Mouse (Mus musculus) skeletal muscle tissue, adult 2 months (tissue): Measurements from ENCODE around the gene Plekhs1.
A peak's percentile ranks its signal among the peaks of the same experiment; 100 is the strongest.

Experiments
- DNase-seq: peaks from one replicate; pipeline ENCODE4 v3.0.0-alpha.2; 2012; ENCODE audit warnings: low read depth, low spot score

Plekhs1 gene

GRCm38 (mm10) chr19:56461522-56462101, at the start of gene Plekhs1:
Plekhs1 (plus strand) TSS chr19:56461640.
- DNase-seq = no peak

DNA sequence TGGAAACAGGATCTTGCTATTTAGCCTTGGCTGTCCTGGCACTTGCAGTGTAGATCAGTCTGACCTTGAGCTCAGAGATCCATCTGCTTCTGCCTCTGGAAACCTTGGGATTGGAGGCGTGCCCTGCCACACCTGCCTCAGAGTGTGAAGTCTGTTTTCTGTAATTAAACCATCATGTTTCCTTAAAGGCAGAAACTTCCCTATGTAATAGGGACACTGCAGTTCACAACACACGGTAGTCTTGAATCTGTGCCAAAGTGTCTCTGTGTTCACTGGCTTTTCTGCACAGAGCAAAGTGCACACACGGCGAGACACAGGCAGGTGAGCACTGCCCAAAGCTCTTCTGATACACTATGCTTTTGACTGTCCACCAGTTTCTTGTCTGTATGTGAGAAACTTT, 43.0 kb upstream of the Plekhs1 start:
- DNase-seq = no peak

DNA sequence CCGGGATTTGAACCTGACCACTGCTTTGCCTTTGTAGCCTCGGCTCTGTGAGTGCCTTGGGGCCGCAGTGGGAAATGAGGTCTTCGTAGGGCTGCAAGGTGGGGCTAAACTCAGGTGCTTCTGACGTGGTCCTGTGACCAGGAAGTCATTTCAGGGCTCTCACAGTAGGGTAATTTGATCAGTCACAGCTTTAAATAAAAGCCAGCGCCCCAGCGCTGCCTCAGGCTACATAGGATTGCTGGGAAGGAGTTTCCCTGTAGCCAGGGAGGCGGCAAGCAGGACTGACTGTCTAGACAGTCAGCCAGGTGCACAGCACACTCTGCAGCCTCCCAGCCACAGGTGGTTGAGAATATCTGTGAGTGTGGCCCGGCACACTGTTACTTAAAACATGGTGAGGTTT, 42.0 kb upstream of the Plekhs1 start:
- DNase-seq = no peak

DNA sequence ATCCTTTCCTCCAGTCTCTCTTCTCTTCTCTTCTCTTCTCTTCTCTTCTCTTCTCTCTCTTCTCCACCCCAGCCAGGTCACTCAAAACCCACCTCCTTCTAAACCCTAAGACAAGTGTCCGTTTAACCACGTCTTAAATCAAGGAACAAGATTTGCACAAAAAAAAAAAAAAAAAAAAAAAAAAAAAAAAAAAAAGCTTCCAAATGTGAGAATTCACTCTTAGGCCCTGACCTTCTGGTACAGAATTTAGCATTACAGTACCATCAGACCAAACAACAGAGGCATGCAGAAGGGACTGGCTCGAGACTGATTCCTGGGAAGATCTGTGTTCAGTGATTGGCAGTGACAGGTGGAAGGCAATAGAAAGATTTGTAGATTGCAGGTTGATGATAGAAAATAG, 41.1 kb upstream of the Plekhs1 start:
- DNase-seq = no peak

DNA sequence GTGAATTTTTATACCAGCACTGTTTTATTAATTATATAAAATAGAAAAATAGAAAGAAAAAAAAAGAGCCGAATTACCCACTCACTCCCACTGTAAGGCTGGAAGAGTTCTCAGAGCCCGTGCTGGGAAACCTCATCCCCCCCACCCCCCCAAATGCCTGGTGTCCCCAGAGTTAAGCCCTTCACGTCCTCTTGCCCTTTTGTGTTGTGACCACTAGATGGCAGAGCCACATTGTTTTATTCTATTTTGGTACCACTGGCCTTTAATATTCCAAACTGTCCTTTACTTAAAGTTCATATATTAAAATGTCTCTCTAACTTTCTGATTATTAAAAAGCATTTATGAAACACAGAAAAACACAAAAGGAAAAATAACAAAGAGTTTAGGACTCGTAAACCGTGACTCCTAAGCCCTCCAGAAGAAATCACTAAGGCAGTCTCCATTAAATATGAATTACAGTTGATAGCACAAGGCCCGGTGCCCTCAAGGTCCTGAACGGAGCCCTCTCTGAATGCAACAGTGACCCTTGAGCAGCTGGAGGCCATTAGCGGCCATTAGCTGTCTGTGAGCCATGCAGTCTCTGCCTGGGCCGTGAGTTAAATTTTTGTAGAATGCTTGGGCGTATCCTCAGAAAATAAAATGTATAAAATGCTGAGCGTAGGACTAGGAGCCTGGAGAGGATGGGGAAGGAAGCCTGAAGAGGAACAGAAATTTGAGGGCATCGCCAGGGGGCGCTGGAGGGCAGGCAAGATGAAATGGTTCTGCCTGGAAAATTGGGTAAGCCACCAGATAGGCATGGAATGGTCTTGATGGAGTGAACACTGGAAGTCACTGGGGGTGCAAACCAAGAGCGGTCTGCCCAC, 38.7 kb upstream of the Plekhs1 start:
- peak; percentile 56 for DNase-seq

- no peak for DNase-seq
These were observed 38.1 kb upstream of the Plekhs1 start for GRCm38 (mm10) chr19:56423370-56423769.

DNA sequence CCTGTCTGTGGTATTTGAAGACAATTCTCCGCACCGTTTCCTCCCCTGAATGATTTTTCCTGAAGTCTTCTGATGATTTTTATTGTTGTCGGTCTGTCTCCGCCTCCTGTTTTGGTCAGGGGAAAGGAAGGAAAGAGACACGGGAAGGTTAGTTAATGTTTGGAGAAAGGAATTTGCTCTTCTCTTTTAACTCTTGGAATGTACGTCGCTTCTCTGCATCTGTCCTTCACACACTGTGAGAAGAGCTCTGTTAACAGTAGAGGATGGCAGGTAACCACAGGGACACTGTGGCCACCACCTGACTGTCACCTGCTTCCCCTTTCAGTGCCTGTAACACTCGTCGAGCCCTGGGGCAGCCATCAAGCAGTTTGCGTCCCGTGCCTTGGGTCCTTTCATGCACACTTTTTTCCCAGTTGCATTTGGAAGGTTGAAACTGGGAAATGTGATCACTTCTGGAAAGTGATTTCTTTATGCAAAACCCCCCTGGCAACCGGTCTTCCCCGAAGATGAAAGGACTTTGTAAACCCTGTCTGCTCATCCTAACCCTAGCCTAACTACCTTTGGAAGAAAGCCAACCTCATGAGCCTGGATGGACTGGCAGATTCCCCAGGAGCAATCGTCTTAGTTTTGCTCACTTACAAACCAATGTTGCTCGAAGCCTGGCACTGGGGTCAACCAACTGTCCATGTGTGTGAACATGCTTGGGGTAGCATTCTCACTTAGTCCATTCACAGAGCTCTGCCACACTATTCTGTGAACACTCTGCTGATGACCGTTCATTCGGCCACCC, 36.6 kb upstream of the Plekhs1 start:
- DNase-seq = no peak

DNA sequence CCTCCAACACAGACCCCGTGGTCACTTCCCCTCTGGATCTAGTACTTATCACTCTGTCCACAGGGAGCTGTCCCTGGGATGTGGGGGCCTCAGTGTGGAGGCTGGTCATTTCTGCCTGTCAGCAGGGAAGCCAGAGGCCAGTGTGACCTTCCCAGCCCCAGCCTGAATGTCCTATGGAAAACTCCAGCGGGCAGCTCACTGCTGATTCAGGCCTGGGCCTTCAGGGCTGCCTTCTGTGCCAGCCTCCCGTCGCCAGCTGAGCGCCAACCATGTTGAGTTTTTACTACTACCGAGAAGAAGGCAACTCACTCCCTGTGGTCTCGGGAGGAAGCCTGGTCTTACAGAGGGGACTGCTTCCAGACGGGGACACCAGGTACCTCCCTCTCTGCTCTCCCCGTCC, 35.9 kb upstream of the Plekhs1 start:
- no peak for DNase-seq

DNA sequence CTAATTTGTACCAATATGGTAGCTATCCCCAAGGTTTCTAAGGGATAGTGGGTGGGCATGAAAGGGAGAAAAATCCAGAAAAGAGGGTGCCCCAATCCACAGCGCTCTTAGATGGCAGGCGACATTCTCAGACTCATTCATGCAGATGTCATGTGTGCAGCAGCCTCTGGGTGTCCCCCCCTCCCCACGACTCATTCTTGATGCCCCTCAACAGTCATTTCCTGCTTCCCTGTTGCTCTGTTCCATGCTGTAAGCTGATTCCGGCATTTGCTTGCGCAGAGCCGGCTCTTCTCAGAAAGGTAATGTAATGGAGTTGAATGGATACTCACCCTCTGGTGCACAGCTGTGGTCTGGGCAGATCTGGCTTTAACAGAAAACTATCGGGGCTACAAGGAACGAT, 31.1 kb upstream of the Plekhs1 start:
- no peak for DNase-seq

- DNase-seq = no peak
These were observed 28.7 kb upstream of the Plekhs1 start for GRCm38 (mm10) chr19:56432706-56433105.

DNA sequence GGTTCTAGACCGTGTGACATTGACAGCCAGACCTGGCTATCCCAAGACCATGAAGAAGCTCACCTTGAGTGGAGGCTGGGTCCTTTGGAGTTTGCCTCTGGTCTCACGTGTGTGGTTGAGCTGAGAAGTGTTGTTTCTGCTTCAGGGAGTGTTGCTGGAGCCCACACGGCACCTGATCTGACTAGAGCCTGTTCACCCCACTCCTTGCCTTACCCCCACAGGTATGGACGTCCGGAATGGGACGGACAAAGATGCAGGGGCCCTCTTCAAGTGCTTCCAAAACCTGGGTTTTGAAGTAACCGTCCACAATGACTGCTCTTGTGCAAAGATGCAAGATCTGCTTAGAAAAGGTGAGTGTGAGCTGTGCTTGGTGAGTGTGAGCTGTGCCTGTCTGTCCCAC, 27.9 kb upstream of the Plekhs1 start:
- no peak for DNase-seq

DNA sequence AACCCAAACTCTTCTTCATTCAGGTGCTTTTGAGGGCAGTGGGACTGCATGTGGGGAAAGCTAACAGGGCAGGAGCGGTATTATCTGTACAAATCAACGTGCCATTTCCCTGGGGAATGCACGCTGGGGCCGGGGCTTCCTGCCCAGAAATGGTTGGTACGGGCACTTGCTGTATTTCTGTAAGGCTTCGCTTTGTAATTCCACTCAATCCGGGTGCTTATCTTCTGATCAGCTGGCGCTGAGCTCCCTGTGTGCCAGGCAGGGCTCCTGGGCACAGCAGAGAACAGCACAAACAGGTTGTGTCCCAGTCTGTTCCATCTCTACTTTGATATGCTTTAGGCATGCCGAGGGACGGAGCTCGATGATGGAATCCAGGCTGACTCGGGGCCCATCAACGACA, 25.1 kb upstream of the Plekhs1 start:
- no peak for DNase-seq

DNA sequence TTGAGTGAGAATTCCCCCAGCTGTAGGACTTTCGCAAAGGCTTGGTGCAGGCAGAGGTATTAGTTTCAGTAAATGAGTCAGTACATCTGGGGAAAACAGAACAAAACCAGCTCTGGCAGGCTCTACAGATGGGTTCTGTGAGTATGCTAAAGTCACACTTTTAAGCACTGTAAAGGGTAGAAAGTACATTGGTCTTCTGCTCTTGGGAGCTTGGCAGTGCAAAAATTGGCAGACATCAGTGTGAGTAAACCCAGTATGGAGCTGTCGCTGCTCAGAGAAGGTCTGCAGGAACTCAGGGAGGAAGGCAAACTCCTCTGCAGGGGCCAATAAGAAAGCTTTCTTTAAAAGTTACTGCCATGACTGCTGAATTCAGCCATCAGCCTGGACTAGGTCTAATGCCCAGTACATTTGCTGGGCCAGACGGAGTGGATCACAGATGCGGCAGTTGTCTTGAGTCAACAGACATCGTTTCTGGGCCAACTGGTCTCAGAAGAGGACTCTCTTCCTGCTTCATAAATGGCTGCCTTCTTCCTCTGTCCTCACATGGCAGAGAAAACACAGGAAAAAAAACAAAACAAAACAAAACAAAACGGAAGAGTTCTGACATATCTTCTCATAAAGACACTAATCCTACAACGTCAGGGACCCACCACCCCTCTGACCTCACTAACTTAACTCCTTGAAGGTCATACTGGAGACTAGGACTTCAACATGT, 22.9 kb upstream of the Plekhs1 start:
- DNase-seq = no peak

- DNase-seq = no peak
These were observed 22.4 kb upstream of the Plekhs1 start for GRCm38 (mm10) chr19:56439072-56439434.

DNA sequence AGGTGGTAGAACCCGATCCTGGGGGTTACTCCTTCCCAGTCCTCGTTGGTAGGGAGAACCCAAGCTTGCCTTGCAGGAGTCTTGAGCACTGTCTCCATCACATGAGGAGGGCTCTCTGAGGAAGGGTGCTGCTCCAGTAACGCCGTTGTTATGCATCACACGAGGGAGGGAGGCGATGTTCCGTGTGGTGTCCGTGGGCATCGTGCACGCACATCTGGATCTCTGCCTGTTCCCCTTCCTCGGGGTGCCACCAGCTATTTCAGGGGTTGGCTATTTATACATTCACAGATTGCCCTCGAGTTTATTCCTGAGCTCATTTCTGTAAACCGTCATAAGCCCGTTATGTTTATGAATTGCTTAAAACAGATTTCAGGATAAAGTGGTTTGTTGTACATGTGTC, 18.0 kb upstream of the Plekhs1 start:
- no peak for DNase-seq

- DNase-seq = no peak
These were observed 12.7 kb upstream of the Plekhs1 start for GRCm38 (mm10) chr19:56448784-56449183.

DNA sequence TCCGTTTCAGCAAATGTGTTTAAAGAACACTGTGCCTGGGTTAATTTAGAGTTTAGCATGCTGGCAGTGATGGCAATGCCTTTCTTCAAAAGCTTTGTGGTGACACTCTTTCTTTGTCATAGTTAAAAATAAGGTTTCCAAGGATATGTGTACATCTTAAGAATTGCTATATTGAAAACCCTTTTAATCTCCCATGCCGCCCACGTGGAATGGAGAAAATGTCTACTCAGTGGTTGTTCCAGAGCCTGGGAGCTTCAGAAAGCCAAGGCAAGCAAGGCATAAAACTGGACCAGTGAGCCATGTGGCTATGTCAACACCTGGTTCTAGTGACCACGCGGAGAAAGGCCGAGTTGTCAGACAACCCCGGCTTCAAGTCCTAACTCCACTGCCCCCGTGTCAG, 11.9 kb upstream of the Plekhs1 start:
- DNase-seq = no peak

DNA sequence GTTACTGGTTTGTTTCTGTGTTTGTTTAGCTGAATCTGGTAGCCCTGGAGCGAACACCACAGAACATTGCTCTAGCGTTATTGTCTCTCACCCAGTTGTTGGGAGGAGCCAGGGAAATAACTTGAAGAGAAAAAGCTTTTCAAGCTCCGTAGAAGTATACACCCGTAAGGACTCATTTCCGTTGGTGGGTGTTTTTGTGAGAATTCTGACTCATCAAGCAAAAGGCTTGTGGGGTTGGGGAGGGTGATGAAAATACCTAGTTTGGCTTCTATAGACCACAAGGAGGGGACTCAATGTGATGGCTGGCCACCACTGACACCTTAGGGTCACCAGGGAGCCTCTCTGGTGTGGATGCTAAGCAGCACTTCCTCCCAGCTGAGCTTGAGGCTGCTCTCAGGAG, 10.5 kb upstream of the Plekhs1 start:
- no peak for DNase-seq

DNA sequence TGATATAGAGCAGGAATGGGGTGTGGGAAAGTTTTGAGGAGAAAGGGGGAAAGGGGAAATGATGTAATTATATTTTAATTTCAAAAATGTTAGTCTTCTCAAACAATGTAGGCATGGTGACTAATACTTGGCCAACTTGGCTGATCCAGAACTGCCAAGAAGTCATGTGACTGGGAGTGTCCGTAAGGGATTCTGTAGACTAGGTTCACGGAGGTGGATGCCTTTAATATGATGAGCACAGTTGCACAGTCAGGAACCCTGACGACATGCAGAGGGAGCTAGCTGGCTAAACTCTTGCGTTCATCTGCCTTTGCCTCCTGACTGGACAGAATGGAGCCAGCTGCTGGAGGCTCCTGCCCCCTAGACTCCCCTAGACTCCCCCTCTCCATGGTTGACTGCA, 9.6 kb upstream of the Plekhs1 start:
- peak; percentile 8 for DNase-seq

- DNase-seq = no peak
These were observed 9.0 kb upstream of the Plekhs1 start for GRCm38 (mm10) chr19:56452421-56452820.

GRCm38 (mm10) chr19:56454862-56455261, 6.6 kb upstream of the Plekhs1 start:
- no peak for DNase-seq

DNA sequence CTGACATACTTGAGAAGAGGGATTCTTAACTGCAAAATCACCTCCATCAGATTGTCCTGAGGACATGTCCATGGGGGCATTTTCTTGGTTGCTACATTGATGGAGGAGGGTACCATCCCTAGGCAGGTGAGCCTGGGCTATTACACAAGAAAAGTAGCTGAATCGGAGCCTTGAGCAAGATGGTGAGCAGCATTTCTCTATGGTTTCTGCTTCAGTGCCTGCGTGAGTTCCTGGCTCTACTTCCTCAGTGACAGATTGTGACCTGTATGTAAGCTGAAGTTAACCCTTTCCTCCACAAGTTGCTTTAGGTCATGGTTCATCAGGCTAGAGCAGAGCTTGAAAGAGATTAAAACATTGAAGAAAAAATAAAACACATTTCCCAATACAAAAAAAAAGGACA, 6.1 kb upstream of the Plekhs1 start:
- no peak for DNase-seq
